Mouse (Mus musculus) midbrain, embryonic 12.5 days (tissue): ENCODE measurements around the gene Gm49325. TPM values are rescaled to one million over a fixed set of nuclear protein-coding genes. Genes with fewer than 3 reads are reported as not detected.

Experiments
- ATAC-seq: fragments of 200-750 bp; cut with Nextera tagmentation; 2 replicates; pipeline ENCODE4 v1.8.0; 2017; ENCODE audit warnings: low read depth, moderate TSS enrichment, moderate library complexity; ENCODE audit not compliant: low FRiP score
- H3K27ac ChIP-seq: fragments of 300-500 bp; sonication (generic); replicated peaks from 2 replicates; pipeline ENCODE4 v1.5.1; 2016; ENCODE audit warnings: mild to moderate bottlenecking
- H3K27me3 ChIP-seq: fragments of 300-500 bp; sonication (generic); 2 replicates; pipeline ENCODE4 v1.6.1; 2016; ENCODE audit warnings: mild to moderate bottlenecking
- H3K36me3 ChIP-seq: fragments of 300-500 bp; sonication (generic); 2 replicates; pipeline ENCODE4 v1.6.1; 2016
- H3K4me1 ChIP-seq: fragments of 300-500 bp; sonication (generic); 2 replicates; pipeline ENCODE4 v1.6.1; 2016
- H3K4me2 ChIP-seq: fragments of 300-500 bp; sonication (generic); replicated peaks from 2 replicates; pipeline ENCODE4 v1.6.1; 2016; ENCODE audit warnings: mild to moderate bottlenecking, moderate library complexity
- H3K4me3 ChIP-seq: fragments of 300-500 bp; sonication (generic); 2 replicates; pipeline ENCODE4 v1.5.1; 2016; ENCODE audit warnings: mild to moderate bottlenecking
- H3K9ac ChIP-seq: fragments of 300-500 bp; sonication (generic); replicated peaks from 2 replicates; pipeline ENCODE4 v1.6.1; 2016; ENCODE audit warnings: mild to moderate bottlenecking, moderate library complexity
- H3K9me3 ChIP-seq: fragments of 300-500 bp; sonication (generic); 2 replicates; pipeline ENCODE4 v1.6.1; 2016; ENCODE audit warnings: mild to moderate bottlenecking
- WGBS: fragments of 180-500 bp; shearing (Covaris S2); methylation state at CpG from one replicate; pipeline ENCODE4 v1.1.7; 2016; 5-methylcytosine and 5-hydroxymethylcytosine counted together
- polyA plus RNA-seq: library from polyadenylated mRNA; unstranded; fragments of >200 nt; fragmentation: Nextera tagmentation; extraction: Ambion mirVana; gene quantifications from 2 replicates; pipeline ENCODE4 v1.2.1, GENCODE M21; 2016

Gm49325 gene
- polyA plus RNA-seq, 1 experiment from 2014 or later = 7.7 TPM

DNA sequence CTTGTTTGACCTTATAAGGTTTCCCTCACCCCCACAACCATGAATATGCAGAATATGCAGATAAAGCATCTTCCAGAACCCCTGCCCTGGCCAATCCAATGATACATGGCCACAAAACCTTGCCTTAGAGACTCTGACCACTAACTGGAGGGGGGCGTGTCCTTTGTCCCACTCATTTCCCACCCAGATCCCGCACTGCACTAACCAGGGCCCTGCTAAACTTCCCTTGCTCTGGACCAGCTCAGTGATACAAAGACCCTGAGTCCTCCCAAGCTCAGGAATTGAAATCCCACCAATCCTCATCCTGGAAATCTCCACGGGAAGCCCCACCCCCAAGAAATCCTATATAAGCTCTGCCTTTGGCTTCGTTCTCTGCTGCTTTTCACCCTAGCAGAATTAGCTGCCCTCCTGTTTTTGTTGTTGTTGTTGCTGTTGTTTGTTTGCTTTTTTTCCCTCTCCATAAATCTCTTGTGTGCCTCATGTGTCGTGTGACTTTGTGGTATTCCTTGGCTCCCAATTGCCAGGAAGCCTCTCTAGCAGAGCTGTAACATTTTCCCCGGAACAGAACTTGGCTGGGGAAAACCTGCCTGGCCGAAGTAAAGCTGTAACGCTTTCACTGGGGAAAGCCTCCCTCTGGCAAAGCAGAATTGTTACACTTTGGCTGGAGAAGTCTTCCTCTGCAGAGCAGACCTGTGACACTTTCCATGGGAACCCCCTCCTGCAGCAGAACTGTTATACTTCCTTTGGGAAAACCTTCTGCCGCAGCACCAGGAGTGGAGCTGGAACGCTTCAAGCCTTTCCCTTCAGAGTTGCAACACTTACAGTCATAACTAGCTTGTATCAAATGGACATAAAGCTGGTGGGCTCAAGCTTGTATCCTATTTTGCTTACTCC, 25.7 kb upstream of the Gm49325 start:
- no peak overlapping the region for H3K4me3 ChIP-seq
- ATAC-seq = no peak
- H3K27me3 ChIP-seq = 0 out of 2 replicates have a peak, but pooled peaks cover 5% of the 10 kb centered on the region
- H3K27ac ChIP-seq = no peak overlapping the region
- H3K4me2 ChIP-seq = no peak overlapping the region
- H3K36me3 ChIP-seq = no peaks in the 10 kb centered on the region
- H3K4me1 ChIP-seq = peaks cover 18% of the 10 kb centered on the region
- no peak overlapping the region for H3K9ac ChIP-seq
- WGBS = 69% methylated on average over 10 of the region's 10 CpGs
- H3K9me3 ChIP-seq = no peaks in the 10 kb centered on the region

- Histone ChIP-seq H3K36me3 (no peaks in the 10 kb centered on the region), H3K9me3 (no peaks in the 10 kb centered on the region), H3K27me3 (0 out of 2 replicates have a peak, but pooled peaks cover 5% of the 10 kb centered on the region), H3K4me2 (peak overlapping the region; percentile 88), H3K4me3 (peak overlapping the region; percentile 89), H3K27ac (peak overlapping the region; percentile 83), H3K4me1 (peaks cover 18% of the 10 kb centered on the region), H3K9ac (peak overlapping the region; percentile 60)
- 12% methylated on average over 8 of the region's 8 CpGs for WGBS
- ATAC-seq = peak; percentile 18; the same call in 1 of the 2 replicates
Observed at GRCm38 (mm10) chr10:77581023-77581407, 25.0 kb upstream of the Gm49325 start.

GRCm38 (mm10) chr10:77581408-77582284, 24.4 kb upstream of the Gm49325 start, which contains the start of gene Pttg1ip:
Gene Pttg1ip (plus strand): TSS chr10:77581720.
- H3K4me1 ChIP-seq = peaks cover 18% of the 10 kb centered on the region
- peak within 1 kb of the TSS; percentile 88 for H3K4me2 ChIP-seq
- H3K9me3 ChIP-seq = no peaks in the 10 kb centered on the region
- H3K4me3 ChIP-seq = peak within 1 kb of the TSS; percentile 89
- peak within 1 kb of the TSS; percentile 83 for H3K27ac ChIP-seq
- H3K36me3 ChIP-seq = 0 out of 2 replicates have a peak, but pooled peaks cover under 1% of the 10 kb centered on the region
- peak; percentile 98 for ATAC-seq
- peak within 1 kb of the TSS; percentile 87 for H3K9ac ChIP-seq
- under 1% methylated on average over 64 of the region's 64 CpGs for WGBS
- H3K27me3 ChIP-seq = 0 out of 2 replicates have a peak, but pooled peaks cover 5% of the 10 kb centered on the region

GRCm38 (mm10) chr10:77582285-77582618, 23.7 kb upstream of the Gm49325 start:
- Histone ChIP-seq H3K27ac (peak overlapping the region; percentile 83; the same call in 1 of the 2 replicates), H3K9me3 (no peaks in the 10 kb centered on the region), H3K9ac (peak overlapping the region; percentile 87), H3K27me3 (0 out of 2 replicates have a peak, but pooled peaks cover 5% of the 10 kb centered on the region), H3K4me3 (peak overlapping the region; percentile 89), H3K36me3 (peaks cover 5% of the 10 kb centered on the region; the same call in 1 of the 2 replicates), H3K4me1 (peaks cover 21% of the 10 kb centered on the region), H3K4me2 (peak overlapping the region; percentile 88)
- ATAC-seq = no peak
- WGBS = 11% methylated on average over 8 of the region's 8 CpGs

- Histone ChIP-seq H3K36me3 (peaks cover 16% of the 10 kb centered on the region; the same call in 1 of the 2 replicates), H3K4me2 (no peak overlapping the region), H3K4me1 (peaks cover 25% of the 10 kb centered on the region), H3K9me3 (no peaks in the 10 kb centered on the region), H3K9ac (no peak overlapping the region), H3K27me3 (no peaks in the 10 kb centered on the region), H3K4me3 (no peak overlapping the region), H3K27ac (no peak overlapping the region)
- no peak for ATAC-seq
- WGBS = 84% methylated on average over 10 of the region's 10 CpGs
Observed at GRCm38 (mm10) chr10:77583795-77584422, 22.1 kb upstream of the Gm49325 start.

DNA sequence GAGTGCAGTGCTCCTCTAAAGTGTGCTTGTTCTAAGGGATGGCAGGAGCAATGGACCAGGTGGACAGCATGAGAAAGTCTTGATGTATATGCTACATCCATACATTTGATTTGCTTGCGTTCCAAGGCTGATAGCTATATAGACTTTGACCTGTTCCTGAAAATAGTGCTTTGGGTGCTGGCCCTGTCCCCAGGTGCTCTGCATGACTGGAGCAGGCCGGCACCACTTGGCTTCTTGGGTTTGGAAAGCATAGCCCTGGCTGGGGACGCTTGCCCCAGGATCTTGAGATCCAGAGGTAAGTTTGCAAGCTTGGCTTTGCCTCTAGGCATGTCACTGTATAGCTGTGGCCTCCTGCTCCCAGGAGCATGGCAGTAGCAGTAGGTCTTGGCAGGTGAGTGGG, 19.4 kb upstream of the Gm49325 start:
- H3K27ac ChIP-seq = no peak overlapping the region
- H3K4me2 ChIP-seq = no peak overlapping the region
- H3K9me3 ChIP-seq = no peaks in the 10 kb centered on the region
- H3K9ac ChIP-seq = no peak overlapping the region
- H3K4me3 ChIP-seq = no peak overlapping the region
- H3K27me3 ChIP-seq = no peaks in the 10 kb centered on the region
- WGBS = 96% methylated on average over 3 of the region's 3 CpGs
- peaks cover 34% of the 10 kb centered on the region for H3K36me3 ChIP-seq
- H3K4me1 ChIP-seq = peaks cover 27% of the 10 kb centered on the region
- no peak for ATAC-seq

DNA sequence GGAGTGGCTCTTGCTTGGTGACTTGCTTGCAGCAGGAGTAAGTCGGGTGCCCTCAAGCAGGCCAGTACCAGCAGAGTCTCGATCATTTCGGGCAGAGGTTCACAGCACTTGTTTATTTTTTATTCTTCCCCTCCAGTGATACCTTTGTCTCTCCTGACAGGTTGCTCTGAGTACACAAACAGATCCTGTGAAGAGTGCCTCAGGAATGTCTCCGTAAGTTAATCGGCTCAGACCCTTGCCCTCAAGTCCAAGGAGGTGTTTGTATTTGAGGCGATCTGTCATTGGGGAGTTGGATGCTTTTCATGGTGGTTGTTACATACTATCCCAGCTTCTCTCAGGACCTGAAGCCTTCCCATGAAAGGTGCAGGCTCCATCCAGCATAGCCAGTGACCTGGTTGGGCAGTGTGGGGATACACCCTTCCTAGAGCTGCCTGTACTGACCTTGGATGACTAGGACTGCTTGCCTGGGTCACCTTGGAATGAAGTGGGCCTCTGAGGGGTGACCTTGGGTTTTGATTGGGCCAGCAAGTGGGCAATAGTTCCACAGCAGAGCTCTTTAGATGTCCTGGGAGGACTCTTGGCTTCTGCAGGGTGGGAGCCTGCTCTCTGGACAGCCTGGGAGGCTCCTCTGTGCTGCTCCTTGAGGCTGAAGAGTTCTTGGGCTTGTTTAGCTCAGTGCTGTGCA, 18.8 kb upstream of the Gm49325 start:
- 93% methylated on average over 6 of the region's 6 CpGs for WGBS
- H3K4me2 ChIP-seq = no peak overlapping the region

GRCm38 (mm10) chr10:77588036-77588435, 18.0 kb upstream of the Gm49325 start:
- peaks cover 39% of the 10 kb centered on the region for H3K36me3 ChIP-seq

More for the DNA sequence above, 18.8 kb upstream of the Gm49325 start:
- H3K9me3 ChIP-seq = no peaks in the 10 kb centered on the region
- peaks cover 34% of the 10 kb centered on the region for H3K36me3 ChIP-seq
- no peak overlapping the region for H3K9ac ChIP-seq
- H3K27me3 ChIP-seq = no peaks in the 10 kb centered on the region
- H3K27ac ChIP-seq = no peak overlapping the region
- no peak overlapping the region for H3K4me3 ChIP-seq
- no peak for ATAC-seq
- peaks cover 26% of the 10 kb centered on the region for H3K4me1 ChIP-seq

DNA sequence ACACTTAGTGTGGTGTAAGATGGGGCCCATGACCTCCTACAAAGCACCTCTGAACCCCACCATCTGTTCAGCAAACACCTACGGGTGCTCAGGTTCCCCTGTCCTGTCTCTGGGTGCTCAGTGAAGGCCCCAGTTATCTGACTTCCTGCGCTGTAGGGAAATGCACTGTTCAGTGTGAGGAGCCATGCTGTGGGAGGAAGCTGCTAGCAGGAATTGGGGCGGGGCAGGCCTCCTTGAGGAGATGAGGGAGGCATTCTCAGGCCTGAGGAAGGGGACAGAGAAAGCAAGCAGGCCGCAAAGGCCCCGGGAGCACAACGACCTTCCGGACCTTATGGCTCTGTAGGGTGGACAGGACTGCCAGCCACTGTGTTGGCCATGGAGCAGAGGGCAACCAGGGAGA, 16.9 kb upstream of the Gm49325 start:
- no peak for ATAC-seq
- Histone ChIP-seq H3K4me1 (peaks cover 13% of the 10 kb centered on the region), H3K4me3 (no peak overlapping the region), H3K9ac (no peak overlapping the region), H3K36me3 (peaks cover 50% of the 10 kb centered on the region), H3K27ac (no peak overlapping the region), H3K27me3 (no peaks in the 10 kb centered on the region), H3K9me3 (no peaks in the 10 kb centered on the region), H3K4me2 (no peak overlapping the region)
- WGBS = 89% methylated on average over 7 of the region's 7 CpGs

More at GRCm38 (mm10) chr10:77588036-77588435, 18.0 kb upstream of the Gm49325 start:
- WGBS = 89% methylated on average over 2 of the region's 2 CpGs
- H3K27ac ChIP-seq = no peak overlapping the region
- peaks cover 18% of the 10 kb centered on the region for H3K4me1 ChIP-seq
- H3K4me2 ChIP-seq = no peak overlapping the region
- ATAC-seq = no peak
- no peaks in the 10 kb centered on the region for H3K27me3 ChIP-seq
- no peak overlapping the region for H3K9ac ChIP-seq
- H3K4me3 ChIP-seq = no peak overlapping the region
- H3K9me3 ChIP-seq = no peaks in the 10 kb centered on the region

GRCm38 (mm10) chr10:77589749-77590148, 16.2 kb upstream of the Gm49325 start:
- Histone ChIP-seq H3K27ac (no peak overlapping the region), H3K4me2 (no peak overlapping the region), H3K27me3 (no peaks in the 10 kb centered on the region), H3K9me3 (no peaks in the 10 kb centered on the region), H3K36me3 (peaks cover 56% of the 10 kb centered on the region), H3K9ac (no peak overlapping the region), H3K4me3 (no peak overlapping the region), H3K4me1 (peaks cover 13% of the 10 kb centered on the region)
- ATAC-seq = no peak
- WGBS = 84% methylated on average over 8 of the region's 8 CpGs

DNA sequence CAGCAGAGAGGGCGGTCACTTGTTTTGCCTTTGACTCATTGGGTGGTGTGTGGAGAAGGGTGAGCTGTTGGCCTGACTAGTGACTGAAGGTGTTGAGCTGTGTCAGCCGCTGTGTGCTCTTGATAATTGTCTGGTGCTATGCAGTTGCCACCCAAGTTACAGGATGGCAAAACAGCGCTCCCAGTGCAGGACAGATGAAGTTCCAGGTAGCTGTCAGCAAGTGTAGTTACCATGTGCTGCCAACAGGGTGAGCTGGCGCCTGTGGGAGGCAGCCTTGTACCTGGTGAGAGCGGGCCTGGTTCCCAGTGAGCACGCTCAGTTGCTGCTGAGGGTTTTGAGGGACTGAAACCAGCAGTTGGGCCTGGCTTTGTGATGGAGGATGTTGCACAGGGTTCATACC, 15.2 kb upstream of the Gm49325 start:
- Histone ChIP-seq H3K9me3 (no peaks in the 10 kb centered on the region), H3K36me3 (peaks cover 67% of the 10 kb centered on the region), H3K27ac (no peak overlapping the region), H3K4me2 (no peak overlapping the region), H3K9ac (no peak overlapping the region), H3K4me1 (peaks cover 13% of the 10 kb centered on the region), H3K27me3 (no peaks in the 10 kb centered on the region; the same call in 1 of the 2 replicates), H3K4me3 (no peak overlapping the region)
- 0 out of 2 replicates have a peak, but pooled peaks have one; percentile 60 for ATAC-seq
- 40% methylated on average over 6 of the region's 6 CpGs for WGBS
